Mouse (Mus musculus) forebrain, embryonic 10.5 days (tissue): ENCODE measurements around the gene Rims3. TPM values are rescaled to one million over a fixed set of nuclear protein-coding genes. Genes with fewer than 3 reads are reported as not detected.

Experiments used
- DNase-seq: peaks from one replicate; pipeline ENCODE4 v3.0.0-alpha.2; 2017; ENCODE audit warnings: low spot score; ENCODE audit errors: extremely low spot score
- H3K27ac ChIP-seq: fragments of 300-500 bp; sonication (generic); 2 replicates; pipeline ENCODE4 v1.5.1; 2016; ENCODE audit warnings: mild to moderate bottlenecking
- H3K27me3 ChIP-seq: fragments of 300-500 bp; sonication (generic); 2 replicates; pipeline ENCODE4 v1.6.1; 2016; ENCODE audit warnings: mild to moderate bottlenecking; ENCODE audit not compliant: poor library complexity, severe bottlenecking
- H3K36me3 ChIP-seq: fragments of 300-500 bp; sonication (generic); replicated peaks from 2 replicates; pipeline ENCODE4 v1.6.1; 2016; ENCODE audit warnings: mild to moderate bottlenecking, moderate library complexity
- H3K4me1 ChIP-seq: fragments of 300-500 bp; sonication (generic); 2 replicates; pipeline ENCODE4 v1.6.1; 2016
- H3K4me3 ChIP-seq: fragments of 300-500 bp; sonication (generic); 2 replicates; pipeline ENCODE4 v1.5.1; 2016; ENCODE audit warnings: mild to moderate bottlenecking, moderate library complexity
- H3K9me3 ChIP-seq: fragments of 300-500 bp; sonication (generic); 2 replicates; pipeline ENCODE4 v1.6.1; 2016; ENCODE audit warnings: mild to moderate bottlenecking, moderate library complexity
- WGBS: fragments of 180-500 bp; shearing (Covaris S2); methylation state at CpG from one replicate; pipeline ENCODE4 v1.1.7; 2016; 5-methylcytosine and 5-hydroxymethylcytosine counted together
- polyA plus RNA-seq: library from polyadenylated mRNA; unstranded; fragments of >200 nt; fragmentation: Nextera tagmentation; extraction: Ambion mirVana; gene quantifications from 2 replicates; pipeline ENCODE4 v1.2.1, GENCODE M21; 2016

Rims3 gene
- polyA plus RNA-seq, 1 experiment from 2014 or later = 3.8 TPM

- 89% methylated on average over 7 of the region's 7 CpGs for WGBS
- no peaks in the 10 kb centered on the region for H3K36me3 ChIP-seq
- H3K4me3 ChIP-seq = no peak overlapping the region
- no peak overlapping the region for H3K27ac ChIP-seq
- H3K9me3 ChIP-seq = no peaks in the 10 kb centered on the region
- peaks cover 25% of the 10 kb centered on the region for H3K4me1 ChIP-seq
- DNase-seq = no peak
- peaks cover 35% of the 10 kb centered on the region for H3K27me3 ChIP-seq
Measured at GRCm38 (mm10) chr4:120859865-120860264, 5.2 kb downstream of the Rims3 start.

- WGBS = 15% methylated on average over 6 of the region's 6 CpGs
- peak; percentile 47 for DNase-seq
Measured at GRCm38 (mm10) chr4:120866211-120866610, 11.6 kb downstream of the Rims3 start.

GRCm38 (mm10) chr4:120868246-120868645, 13.6 kb downstream of the Rims3 start:
- Histone ChIP-seq H3K9me3 (no peaks in the 10 kb centered on the region), H3K27ac (no peak overlapping the region), H3K36me3 (no peaks in the 10 kb centered on the region), H3K27me3 (no peaks in the 10 kb centered on the region), H3K4me1 (peaks cover 12% of the 10 kb centered on the region), H3K4me3 (no peak overlapping the region)
- WGBS = 87% methylated on average over 5 of the region's 5 CpGs
- DNase-seq = no peak

More at GRCm38 (mm10) chr4:120866211-120866610, 11.6 kb downstream of the Rims3 start:
- Histone ChIP-seq H3K4me3 (no peak overlapping the region), H3K27ac (no peak overlapping the region), H3K4me1 (peaks cover 12% of the 10 kb centered on the region), H3K9me3 (no peaks in the 10 kb centered on the region), H3K36me3 (no peaks in the 10 kb centered on the region), H3K27me3 (no peaks in the 10 kb centered on the region)

- Histone ChIP-seq H3K27me3 (no peaks in the 10 kb centered on the region), H3K27ac (no peak overlapping the region), H3K36me3 (no peaks in the 10 kb centered on the region), H3K4me1 (peaks cover 12% of the 10 kb centered on the region), H3K4me3 (no peak overlapping the region), H3K9me3 (no peaks in the 10 kb centered on the region)
- WGBS = 79% methylated on average over 3 of the region's 3 CpGs
- no peak for DNase-seq
Measured at GRCm38 (mm10) chr4:120868988-120869387, 14.4 kb downstream of the Rims3 start.

GRCm38 (mm10) chr4:120870262-120870748, 15.7 kb downstream of the Rims3 start:
- 65% methylated on average over 7 of the region's 7 CpGs for WGBS
- peaks cover 12% of the 10 kb centered on the region for H3K4me1 ChIP-seq
- H3K4me3 ChIP-seq = no peak overlapping the region
- DNase-seq = no peak
- H3K36me3 ChIP-seq = no peaks in the 10 kb centered on the region
- H3K27me3 ChIP-seq = no peaks in the 10 kb centered on the region
- no peak overlapping the region for H3K27ac ChIP-seq
- no peaks in the 10 kb centered on the region for H3K9me3 ChIP-seq

- Histone ChIP-seq H3K36me3 (no peaks in the 10 kb centered on the region), H3K27me3 (no peaks in the 10 kb centered on the region), H3K4me3 (no peak overlapping the region), H3K27ac (no peak overlapping the region), H3K4me1 (no peaks in the 10 kb centered on the region), H3K9me3 (no peaks in the 10 kb centered on the region)
- 75% methylated on average over 3 of the region's 3 CpGs for WGBS
- DNase-seq = no peak
Measured at GRCm38 (mm10) chr4:120875961-120876360, 21.3 kb downstream of the Rims3 start.

GRCm38 (mm10) chr4:120878728-120879127, 24.1 kb downstream of the Rims3 start:
- Histone ChIP-seq H3K27ac (no peak overlapping the region), H3K27me3 (no peaks in the 10 kb centered on the region), H3K4me3 (no peak overlapping the region), H3K36me3 (no peaks in the 10 kb centered on the region), H3K4me1 (peaks cover 22% of the 10 kb centered on the region), H3K9me3 (no peaks in the 10 kb centered on the region)
- no peak for DNase-seq
- WGBS = 78% methylated on average over 3 of the region's 3 CpGs

- WGBS = 68% methylated on average over 4 of the region's 4 CpGs
- H3K9me3 ChIP-seq = no peaks in the 10 kb centered on the region
- no peak overlapping the region for H3K4me3 ChIP-seq
- peaks cover 22% of the 10 kb centered on the region for H3K4me1 ChIP-seq
- H3K27ac ChIP-seq = no peak overlapping the region
- no peaks in the 10 kb centered on the region for H3K36me3 ChIP-seq
- no peak for DNase-seq
- no peaks in the 10 kb centered on the region for H3K27me3 ChIP-seq
Measured at GRCm38 (mm10) chr4:120879386-120879785, 24.8 kb downstream of the Rims3 start.

GRCm38 (mm10) chr4:120880731-120881432, 26.3 kb downstream of the Rims3 start:
- Histone ChIP-seq H3K9me3 (no peaks in the 10 kb centered on the region), H3K4me3 (no peak overlapping the region), H3K27ac (no peak overlapping the region), H3K4me1 (peaks cover 32% of the 10 kb centered on the region), H3K27me3 (no peaks in the 10 kb centered on the region), H3K36me3 (no peaks in the 10 kb centered on the region)
- no peak for DNase-seq
- WGBS = 67% methylated on average over 6 of the region's 6 CpGs

- H3K4me1 ChIP-seq = peaks cover 34% of the 10 kb centered on the region
- H3K36me3 ChIP-seq = no peaks in the 10 kb centered on the region
- peak; percentile 49 for DNase-seq
- no peaks in the 10 kb centered on the region for H3K9me3 ChIP-seq
- WGBS = 44% methylated on average over 5 of the region's 5 CpGs
- H3K27me3 ChIP-seq = no peaks in the 10 kb centered on the region
- peak overlapping the region; percentile 62; the same call in 1 of the 2 replicates for H3K27ac ChIP-seq
- H3K4me3 ChIP-seq = no peak overlapping the region
Measured at GRCm38 (mm10) chr4:120882002-120882625, 27.5 kb downstream of the Rims3 start.

GRCm38 (mm10) chr4:120885208-120886120, 30.8 kb downstream of the Rims3 start:
- Histone ChIP-seq H3K27ac (no peak overlapping the region), H3K4me3 (no peak overlapping the region), H3K9me3 (no peaks in the 10 kb centered on the region), H3K36me3 (no peaks in the 10 kb centered on the region), H3K4me1 (peaks cover 52% of the 10 kb centered on the region), H3K27me3 (no peaks in the 10 kb centered on the region)
- no peak for DNase-seq
- 73% methylated on average over 13 of the region's 13 CpGs for WGBS

GRCm38 (mm10) chr4:120886131-120886530, 31.5 kb downstream of the Rims3 start:
- H3K4me1 ChIP-seq = peaks cover 58% of the 10 kb centered on the region
- H3K4me3 ChIP-seq = no peak overlapping the region
- H3K27me3 ChIP-seq = no peaks in the 10 kb centered on the region
- H3K9me3 ChIP-seq = no peaks in the 10 kb centered on the region
- no peak for DNase-seq
- 65% methylated on average over 4 of the region's 4 CpGs for WGBS
- H3K27ac ChIP-seq = no peak overlapping the region
- no peaks in the 10 kb centered on the region for H3K36me3 ChIP-seq
